Mouse (Mus musculus): ENCODE measurements around the gene Ksr1. TPM values are rescaled to one million over a fixed set of nuclear protein-coding genes. Genes with fewer than 3 reads are reported as not detected.
A peak's percentile ranks its signal among the peaks of the same experiment; 100 is the strongest.

Ksr1 gene
- polyA plus RNA-seq, 1 experiment from 2014 or later, result 0.67 TPM

DNA sequence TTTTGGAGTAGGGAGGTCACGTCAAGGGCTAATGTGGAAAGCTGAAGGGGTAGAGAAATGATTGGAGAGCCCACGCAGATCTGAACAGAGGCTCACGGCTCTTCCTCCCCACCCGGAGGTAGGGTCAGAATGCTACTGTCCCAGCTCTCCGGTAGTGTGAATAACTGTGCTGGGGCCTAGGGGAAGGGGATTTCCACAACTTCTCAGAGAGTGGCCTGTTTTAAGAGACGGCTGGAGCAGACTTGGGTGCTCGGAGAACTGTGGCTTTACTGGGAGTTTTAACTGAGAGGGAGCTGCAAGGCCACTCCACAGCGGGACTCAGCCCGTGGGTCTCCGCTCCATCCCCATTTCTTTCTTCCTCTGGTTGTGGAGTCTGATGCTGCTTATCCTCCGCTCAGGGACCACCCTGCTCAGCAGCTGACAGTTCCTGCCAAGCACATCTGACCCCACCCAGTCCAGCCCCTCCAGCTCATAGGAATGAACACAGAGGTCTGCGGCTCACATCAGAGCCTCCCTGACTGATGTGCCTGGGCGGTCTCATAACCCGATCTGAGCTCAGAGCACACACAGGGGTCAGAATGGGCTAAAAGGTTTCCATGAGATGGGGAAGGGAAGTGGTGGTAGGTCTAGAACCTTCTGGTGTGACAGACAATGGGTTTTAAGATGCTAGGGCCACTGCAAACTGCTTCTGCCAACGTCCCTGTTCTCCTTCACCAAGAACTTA lies 131.4 kb downstream of the Ksr1 start:
- ATAC-seq (ENCODE audit: low FRiP score, low TSS enrichment) (peak; percentile 11; the same call in 1 of the 2 replicates), DNase-seq (ENCODE audit: low spot score) (no peak)
- peaks cover 2% of the 10 kb centered on the region; the same call in 1 of the 2 replicates for H3K36me3 ChIP-seq (ENCODE audit: control insufficient read depth, insufficient read depth, low read length)

DNA sequence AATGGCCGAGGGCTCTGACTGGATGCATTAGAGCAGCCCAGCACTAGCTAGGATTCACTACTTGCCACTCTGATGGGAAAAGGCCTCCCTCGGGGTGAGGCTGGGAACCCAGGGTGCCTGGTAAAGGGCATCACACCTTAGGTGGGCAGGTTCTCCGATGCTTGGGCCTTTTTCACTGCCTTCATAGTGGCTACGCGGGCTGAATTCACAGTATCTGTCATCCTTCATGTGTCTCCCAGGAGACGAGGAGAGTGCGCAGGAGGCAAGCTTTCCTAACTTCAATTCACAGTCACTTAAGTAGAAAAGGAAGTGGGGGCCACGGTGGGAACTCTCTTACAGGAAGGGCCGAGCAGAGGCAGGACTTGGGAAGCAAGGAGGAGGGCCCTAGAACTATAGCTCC lies 132.4 kb downstream of the Ksr1 start:
- Histone ChIP-seq H3K9me3 (ENCODE audit: control insufficient read depth, low read length) (no peaks in the 10 kb centered on the region), H3K27ac (replicated peaks) (no peak overlapping the region), H3K27me3 (ENCODE audit: control insufficient read depth, insufficient read depth, low read length) (no peaks in the 10 kb centered on the region), H3K4me1 (replicated peaks; ENCODE audit: control insufficient read depth, insufficient read depth) (no peaks in the 10 kb centered on the region; the same call in 1 of the 2 replicates), H3K4me3 (ENCODE audit: low read depth, low read length) (no peak overlapping the region), H3K9ac (ENCODE audit: low read length) (no peak overlapping the region), H3K4me2 (replicated peaks; ENCODE audit: low read depth) (no peak overlapping the region), H3K36me3 (ENCODE audit: control insufficient read depth, insufficient read depth, low read length) (peaks cover 2% of the 10 kb centered on the region; the same call in 1 of the 2 replicates)
- ATAC-seq (ENCODE audit: low FRiP score, low TSS enrichment), result no peak
- DNase-seq (ENCODE audit: low spot score), result no peak
- WGBS, result 64% methylated on average over 9 of the region's 9 CpGs
- no peak for TF ChIP-seq CTCF (IDR thresholded peaks at IDR 0.05; ENCODE audit: low read depth)
- TF ChIP-seq EP300 (optimal IDR thresholded peaks at IDR 0.05), result no peak

More for the DNA sequence above, 131.4 kb downstream of the Ksr1 start:
- WGBS, result 54% methylated on average over 15 of the region's 15 CpGs
- Histone ChIP-seq H3K4me3 (ENCODE audit: low read depth, low read length) (no peak overlapping the region), H3K27ac (replicated peaks) (peak overlapping the region; percentile 35; the same call in 1 of the 2 replicates), H3K27me3 (ENCODE audit: control insufficient read depth, insufficient read depth, low read length) (no peaks in the 10 kb centered on the region), H3K9me3 (ENCODE audit: control insufficient read depth, low read length) (no peaks in the 10 kb centered on the region), H3K9ac (ENCODE audit: low read length) (no peak overlapping the region), H3K4me2 (replicated peaks; ENCODE audit: low read depth) (no peak overlapping the region), H3K4me1 (replicated peaks; ENCODE audit: control insufficient read depth, insufficient read depth) (no peaks in the 10 kb centered on the region; the same call in 1 of the 2 replicates)
- TF ChIP-seq CTCF (IDR thresholded peaks at IDR 0.05; ENCODE audit: low read depth) (no peak), EP300 (optimal IDR thresholded peaks at IDR 0.05) (no peak)

GRCm38 (mm10) chr11:79013056-79013455 lies 133.2 kb downstream of the Ksr1 start:
- H3K4me1 ChIP-seq (replicated peaks; ENCODE audit: control insufficient read depth, insufficient read depth), result no peaks in the 10 kb centered on the region; the same call in 1 of the 2 replicates
- H3K4me3 ChIP-seq (ENCODE audit: low read depth, low read length), result no peak overlapping the region
- no peak overlapping the region for H3K9ac ChIP-seq (ENCODE audit: low read length)
- no peak for ATAC-seq (ENCODE audit: low FRiP score, low TSS enrichment)
- DNase-seq (ENCODE audit: low spot score), result no peak
- no peak overlapping the region for H3K4me2 ChIP-seq (replicated peaks; ENCODE audit: low read depth)
- H3K27ac ChIP-seq (replicated peaks), result no peak overlapping the region
- H3K27me3 ChIP-seq (ENCODE audit: control insufficient read depth, insufficient read depth, low read length), result no peaks in the 10 kb centered on the region
- no peaks in the 10 kb centered on the region for H3K9me3 ChIP-seq (ENCODE audit: control insufficient read depth, low read length)
- TF ChIP-seq EP300 (optimal IDR thresholded peaks at IDR 0.05), result no peak
- TF ChIP-seq CTCF (IDR thresholded peaks at IDR 0.05; ENCODE audit: low read depth), result no peak
- H3K36me3 ChIP-seq (ENCODE audit: control insufficient read depth, insufficient read depth, low read length), result peaks cover 2% of the 10 kb centered on the region; the same call in 1 of the 2 replicates

DNA sequence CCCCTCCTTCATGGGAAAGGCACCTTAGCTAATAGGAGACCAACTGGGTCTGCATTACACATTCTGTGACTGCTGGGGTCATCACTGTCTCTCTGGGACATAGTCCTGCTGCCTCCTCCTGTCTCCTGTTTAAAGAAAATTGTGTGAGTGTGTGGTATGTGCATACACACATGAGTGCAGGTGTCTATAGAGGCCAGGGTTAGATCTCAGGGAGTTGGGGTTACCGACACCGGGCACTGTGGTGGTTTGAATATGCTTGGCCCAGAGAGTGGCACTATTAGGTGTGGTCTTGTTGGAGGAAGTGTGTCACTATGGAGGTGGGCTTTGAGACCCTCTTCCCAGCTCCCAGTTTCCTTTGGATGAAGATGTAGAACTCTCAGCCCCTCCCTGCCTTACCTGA lies 133.7 kb downstream of the Ksr1 start:
- Histone ChIP-seq H3K27me3 (ENCODE audit: control insufficient read depth, insufficient read depth, low read length) (no peaks in the 10 kb centered on the region), H3K27ac (replicated peaks) (no peak overlapping the region), H3K4me2 (replicated peaks; ENCODE audit: low read depth) (no peak overlapping the region), H3K4me1 (replicated peaks; ENCODE audit: control insufficient read depth, insufficient read depth) (no peaks in the 10 kb centered on the region; the same call in 1 of the 2 replicates), H3K36me3 (ENCODE audit: control insufficient read depth, insufficient read depth, low read length) (peaks cover 2% of the 10 kb centered on the region; the same call in 1 of the 2 replicates), H3K9ac (ENCODE audit: low read length) (no peak overlapping the region), H3K4me3 (ENCODE audit: low read depth, low read length) (no peak overlapping the region), H3K9me3 (ENCODE audit: control insufficient read depth, low read length) (no peaks in the 10 kb centered on the region)
- DNase-seq (ENCODE audit: low spot score) (no peak), ATAC-seq (ENCODE audit: low FRiP score, low TSS enrichment) (no peak)
- 100% methylated on average over 2 of the region's 2 CpGs for WGBS
- TF ChIP-seq CTCF (IDR thresholded peaks at IDR 0.05; ENCODE audit: low read depth), result no peak
- no peak for TF ChIP-seq EP300 (optimal IDR thresholded peaks at IDR 0.05)

GRCm38 (mm10) chr11:79008891-79009290 lies 137.3 kb downstream of the Ksr1 start:
- WGBS, result 85% methylated on average over 7 of the region's 7 CpGs
- DNase-seq (ENCODE audit: low spot score) (no peak), ATAC-seq (ENCODE audit: low FRiP score, low TSS enrichment) (no peak)
- TF ChIP-seq EP300 (optimal IDR thresholded peaks at IDR 0.05), result no peak
- TF ChIP-seq CTCF (IDR thresholded peaks at IDR 0.05; ENCODE audit: low read depth), result no peak
- Histone ChIP-seq H3K36me3 (ENCODE audit: control insufficient read depth, insufficient read depth, low read length) (no peaks in the 10 kb centered on the region), H3K27me3 (ENCODE audit: control insufficient read depth, insufficient read depth, low read length) (no peaks in the 10 kb centered on the region), H3K4me2 (replicated peaks; ENCODE audit: low read depth) (no peak overlapping the region), H3K9ac (ENCODE audit: low read length) (no peak overlapping the region), H3K27ac (replicated peaks) (no peak overlapping the region), H3K9me3 (ENCODE audit: control insufficient read depth, low read length) (no peaks in the 10 kb centered on the region), H3K4me3 (ENCODE audit: low read depth, low read length) (no peak overlapping the region), H3K4me1 (replicated peaks; ENCODE audit: control insufficient read depth, insufficient read depth) (no peaks in the 10 kb centered on the region)
